Mouse (Mus musculus) liver, embryonic 11.5 days (tissue): Measurements from ENCODE around the gene Rorc. TPM values are rescaled to one million over a fixed set of nuclear protein-coding genes. Genes with fewer than 3 reads are reported as not detected.

Experiments
- ATAC-seq: fragments of 200-750 bp; cut with Nextera tagmentation; replicated peaks from 2 replicates; pipeline ENCODE4 v1.8.0; 2017; ENCODE audit warnings: moderate number of reproducible peaks, mild to moderate bottlenecking, moderate TSS enrichment, moderate library complexity; ENCODE audit not compliant: low FRiP score
- DNase-seq: peaks from one replicate; pipeline ENCODE4 v3.0.0-alpha.2; 2017; ENCODE audit warnings: low spot score
- H3K27ac ChIP-seq: fragments of 300-500 bp; sonication (generic); 2 replicates; pipeline ENCODE4 v1.5.1; 2014; ENCODE audit warnings: mild to moderate bottlenecking, low read depth, low read length, control low read depth
- H3K27me3 ChIP-seq: fragments of 300-500 bp; sonication (generic); replicated peaks from 2 replicates; pipeline ENCODE4 v1.6.1; 2014; ENCODE audit warnings: low read length, mixed read lengths; ENCODE audit not compliant: control insufficient read depth, insufficient read depth
- H3K36me3 ChIP-seq: fragments of 300-500 bp; sonication (generic); 2 replicates; pipeline ENCODE4 v1.6.1; 2014; ENCODE audit warnings: mild to moderate bottlenecking, low read length, moderate library complexity, mixed read lengths; ENCODE audit not compliant: control insufficient read depth, insufficient read depth
- H3K4me1 ChIP-seq: fragments of 300-500 bp; sonication (generic); replicated peaks from 2 replicates; pipeline ENCODE4 v1.6.1; 2014; ENCODE audit warnings: low read length, mixed read lengths; ENCODE audit not compliant: control insufficient read depth, insufficient read depth
- H3K4me2 ChIP-seq: fragments of 300-500 bp; sonication (generic); 2 replicates; pipeline ENCODE4 v1.6.1; 2014; ENCODE audit warnings: mild to moderate bottlenecking, control low read depth, moderate library complexity
- H3K4me3 ChIP-seq: fragments of 300-500 bp; sonication (generic); 2 replicates; pipeline ENCODE4 v1.5.1; 2014; ENCODE audit warnings: low read depth, low read length, control low read depth
- H3K9ac ChIP-seq: fragments of 300-500 bp; sonication (generic); 2 replicates; pipeline ENCODE4 v1.6.1; 2014; ENCODE audit warnings: low read depth, low read length, control low read depth
- H3K9me3 ChIP-seq: fragments of 300-500 bp; sonication (generic); 2 replicates; pipeline ENCODE4 v1.6.1; 2016; ENCODE audit warnings: low read length, inconsistent platforms, mixed read lengths; ENCODE audit not compliant: control insufficient read depth
- WGBS: fragments of 180-500 bp; shearing (Covaris S2); extraction: QIAGEN DNeasy Blood & Tissue Kit; methylation state at CpG from one replicate; pipeline ENCODE4 v1.1.7; 2014; 5-methylcytosine and 5-hydroxymethylcytosine counted together
- polyA plus RNA-seq: library from polyadenylated mRNA; unstranded; fragments of >200 nt; fragmentation: Nextera tagmentation; extraction: Ambion mirVana; gene quantifications from 2 replicates; pipeline ENCODE4 v1.2.1, GENCODE M21; 2014

Gene Rorc
- polyA plus RNA-seq = 0.43 and 1.0 TPM in 2 replicates

DNA sequence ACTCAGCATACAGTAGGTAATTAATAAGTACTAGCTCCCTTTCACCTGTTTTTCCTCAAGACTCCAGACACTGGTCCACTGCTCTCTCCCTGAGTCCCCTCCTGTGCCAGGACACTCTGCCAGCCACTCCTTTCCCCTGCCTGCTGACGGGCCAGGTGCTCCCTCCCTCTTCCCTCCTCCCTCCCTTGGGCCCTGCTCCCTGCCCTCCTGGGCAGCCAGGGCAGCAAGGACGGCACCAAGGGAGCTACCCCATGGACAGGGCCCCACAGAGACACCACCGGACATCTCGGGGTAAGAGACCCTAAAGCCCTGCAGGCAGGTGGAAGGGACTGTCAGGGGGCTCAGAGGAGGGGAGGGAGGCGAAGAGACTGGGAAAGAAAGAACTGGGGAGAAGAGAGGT is at the start of gene Rorc:
Gene Rorc (plus strand): TSS at position 154 of the 400 bp plus-strand sequence.
- no peaks in the 10 kb centered on the region for H3K9me3 ChIP-seq
- H3K27ac ChIP-seq = no peak within 1 kb of the TSS
- no peak within 1 kb of the TSS; the same call in 1 of the 2 replicates for H3K4me3 ChIP-seq
- no peaks in the 10 kb centered on the region for H3K36me3 ChIP-seq
- DNase-seq (no peak), ATAC-seq (no peak)
- WGBS = 20% methylated on average over 5 of the region's 5 CpGs
- H3K4me2 ChIP-seq = peak within 1 kb of the TSS; percentile 39
- H3K9ac ChIP-seq = no peak within 1 kb of the TSS
- H3K27me3 ChIP-seq = peaks cover 15% of the 10 kb centered on the region
- no peaks in the 10 kb centered on the region; the same call in 1 of the 2 replicates for H3K4me1 ChIP-seq

DNA sequence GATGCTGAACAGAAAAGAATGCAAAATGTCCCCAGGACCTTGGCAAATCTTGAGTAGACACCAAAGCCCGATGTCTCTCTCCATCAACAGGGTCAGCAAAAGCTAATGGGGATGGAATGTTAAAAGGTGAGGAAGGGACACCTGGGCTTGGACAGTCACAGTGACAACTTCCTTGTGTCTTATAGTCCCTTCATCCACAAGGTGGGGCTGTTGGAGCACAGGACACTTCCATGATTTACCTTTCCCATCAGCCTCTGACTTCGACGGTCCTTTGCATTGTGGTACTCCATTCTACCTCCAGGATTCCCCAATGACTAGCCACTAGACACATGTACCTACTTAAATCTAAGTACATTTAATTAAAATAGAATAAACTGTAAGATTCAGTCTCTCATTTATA is 43.9 kb upstream of the Rorc start:
- H3K9ac ChIP-seq = no peak overlapping the region
- H3K4me1 ChIP-seq = no peaks in the 10 kb centered on the region
- DNase-seq (no peak), ATAC-seq (no peak)
- no peak overlapping the region for H3K4me3 ChIP-seq
- no peaks in the 10 kb centered on the region for H3K9me3 ChIP-seq
- H3K27me3 ChIP-seq = no peaks in the 10 kb centered on the region
- no peaks in the 10 kb centered on the region for H3K36me3 ChIP-seq
- H3K4me2 ChIP-seq = no peak overlapping the region
- no peak overlapping the region for H3K27ac ChIP-seq
- WGBS = 65% methylated on average over 3 of the region's 3 CpGs

DNA sequence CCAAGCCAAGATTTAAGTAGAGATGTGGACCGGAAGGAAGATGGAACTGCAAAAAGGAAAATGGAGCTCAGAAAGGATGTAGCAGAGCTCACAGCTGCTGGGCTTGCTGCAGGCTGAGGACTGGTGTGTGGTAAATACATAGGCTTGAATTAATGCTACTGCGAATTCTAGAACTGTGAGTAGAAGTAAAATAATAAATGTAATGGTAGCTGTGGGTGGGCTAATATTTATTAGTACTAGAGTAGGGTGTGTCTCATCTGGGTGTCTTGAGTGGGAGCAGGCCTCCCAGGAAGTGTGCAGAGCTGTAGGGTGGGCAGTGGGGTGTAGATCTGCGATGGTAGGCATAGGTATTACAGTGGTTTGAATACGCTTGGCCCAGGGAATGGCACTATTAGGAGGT is 38.2 kb upstream of the Rorc start:
- no peak overlapping the region for H3K27ac ChIP-seq
- no peak overlapping the region for H3K9ac ChIP-seq
- ATAC-seq (no peak), DNase-seq (no peak)
- H3K27me3 ChIP-seq = no peaks in the 10 kb centered on the region
- no peaks in the 10 kb centered on the region for H3K9me3 ChIP-seq
- H3K4me1 ChIP-seq = no peaks in the 10 kb centered on the region
- WGBS = 78% methylated on average over 4 of the region's 4 CpGs
- no peak overlapping the region for H3K4me3 ChIP-seq
- H3K4me2 ChIP-seq = no peak overlapping the region
- no peaks in the 10 kb centered on the region for H3K36me3 ChIP-seq

DNA sequence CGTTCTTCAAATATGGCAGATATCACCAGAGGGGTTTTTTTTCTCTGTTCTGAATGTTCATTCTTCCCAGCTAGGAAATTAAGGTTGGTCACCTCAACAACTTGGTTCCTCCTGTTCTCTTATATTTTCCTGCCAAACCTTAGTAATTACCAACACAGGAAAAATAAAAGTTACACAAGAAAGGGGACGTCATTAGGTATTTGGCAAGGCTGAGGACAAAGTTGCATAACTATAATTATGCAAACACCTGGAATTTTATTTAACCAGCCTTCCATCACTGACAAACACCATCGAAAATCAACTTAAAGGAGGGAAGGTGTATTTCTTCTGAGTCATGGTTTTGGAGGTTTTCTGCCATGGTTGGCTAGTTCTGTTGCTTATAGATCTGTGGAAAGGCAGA is 34.1 kb upstream of the Rorc start:
- no peak overlapping the region for H3K27ac ChIP-seq
- H3K9me3 ChIP-seq = no peaks in the 10 kb centered on the region
- ATAC-seq (no peak), DNase-seq (no peak)
- no peak overlapping the region for H3K4me3 ChIP-seq
- H3K36me3 ChIP-seq = no peaks in the 10 kb centered on the region
- no peak overlapping the region for H3K9ac ChIP-seq
- H3K4me1 ChIP-seq = no peaks in the 10 kb centered on the region
- H3K27me3 ChIP-seq = no peaks in the 10 kb centered on the region
- H3K4me2 ChIP-seq = no peak overlapping the region
- WGBS = 67% methylated on average over 3 of the region's 3 CpGs

DNA sequence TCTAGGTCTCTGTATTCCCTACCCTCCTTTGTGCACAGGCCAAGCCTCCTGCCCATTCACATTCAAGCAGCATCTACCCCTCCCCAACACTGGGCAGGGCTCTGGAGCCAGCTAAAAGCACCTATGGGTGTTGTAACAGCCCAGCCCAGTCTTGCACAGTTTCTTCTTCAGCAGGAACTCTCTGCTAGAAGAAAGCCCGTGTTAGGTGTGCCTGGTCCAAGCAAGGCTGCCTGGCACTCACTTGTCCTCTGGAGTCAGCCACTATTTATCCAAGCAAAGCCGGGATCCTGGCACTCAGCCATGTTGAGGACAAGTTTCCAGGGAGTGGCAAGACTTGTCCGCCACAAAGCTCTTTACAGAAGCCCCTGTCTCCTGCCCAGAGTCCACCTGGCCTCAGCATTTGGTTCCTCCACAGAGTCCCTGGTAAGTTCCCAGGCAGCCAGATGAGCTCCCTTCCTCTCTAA is 30.6 kb upstream of the Rorc start, which contains the start of gene Them5:
Gene Them5 (plus strand): TSS at position 141 of the 464 bp plus-strand sequence.
- no peak within 1 kb of the TSS for H3K27ac ChIP-seq
- DNase-seq (no peak), ATAC-seq (no peak)
- H3K4me1 ChIP-seq = no peaks in the 10 kb centered on the region
- 55% methylated on average over 3 of the region's 3 CpGs for WGBS
- H3K9me3 ChIP-seq = no peaks in the 10 kb centered on the region
- H3K9ac ChIP-seq = no peak within 1 kb of the TSS
- H3K36me3 ChIP-seq = no peaks in the 10 kb centered on the region
- no peak within 1 kb of the TSS for H3K4me3 ChIP-seq
- no peak within 1 kb of the TSS for H3K4me2 ChIP-seq
- no peaks in the 10 kb centered on the region for H3K27me3 ChIP-seq

DNA sequence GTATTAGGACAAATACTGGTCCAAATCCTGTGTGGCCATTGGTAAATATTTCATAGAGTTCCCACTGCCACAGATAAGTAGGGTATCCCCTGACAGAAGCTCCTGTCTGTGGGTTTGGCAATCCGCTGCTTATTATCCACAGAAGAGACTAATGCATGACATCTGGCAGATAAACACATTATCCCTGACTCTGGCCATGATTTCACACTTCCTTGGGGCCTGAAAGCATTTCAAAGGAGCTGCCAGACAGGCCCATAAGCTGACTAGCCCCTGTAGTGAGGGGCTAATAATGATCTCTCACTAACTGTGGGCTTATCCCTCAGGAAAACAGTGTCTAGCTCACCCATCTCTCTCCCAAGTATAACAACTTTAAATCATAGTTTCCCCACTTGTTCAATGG is 30.0 kb upstream of the Rorc start:
- Histone ChIP-seq H3K4me1 (no peaks in the 10 kb centered on the region), H3K9ac (no peak overlapping the region), H3K4me3 (no peak overlapping the region), H3K9me3 (no peaks in the 10 kb centered on the region), H3K27ac (no peak overlapping the region), H3K36me3 (no peaks in the 10 kb centered on the region), H3K27me3 (no peaks in the 10 kb centered on the region), H3K4me2 (no peak overlapping the region)
- WGBS = 47% methylated on average over 1 of the region's 1 CpGs
- no peak for ATAC-seq
- no peak for DNase-seq

DNA sequence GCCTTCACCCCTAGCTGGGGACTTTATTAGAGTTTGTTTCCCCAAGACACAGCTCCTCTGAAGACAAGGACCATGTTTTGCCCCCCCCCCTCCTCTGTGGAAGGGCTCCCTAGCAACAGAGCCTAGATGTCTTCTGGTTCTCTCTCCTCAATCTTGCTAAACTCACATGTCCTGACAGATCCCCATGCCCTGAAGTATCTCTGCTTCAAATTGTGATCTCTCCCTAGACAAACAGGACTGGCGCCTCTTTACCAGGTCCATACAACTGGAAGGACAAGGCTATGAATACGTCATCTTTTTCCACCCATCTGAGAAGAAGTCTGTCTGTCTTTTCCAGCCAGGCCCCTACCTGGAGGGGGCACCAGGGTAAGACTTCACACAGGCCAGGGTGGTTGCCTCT is 28.4 kb upstream of the Rorc start:
- H3K4me2 ChIP-seq = no peak overlapping the region
- no peak overlapping the region for H3K27ac ChIP-seq
- H3K9ac ChIP-seq = no peak overlapping the region
- no peak for ATAC-seq
- no peak overlapping the region for H3K4me3 ChIP-seq
- no peak for DNase-seq
- no peaks in the 10 kb centered on the region for H3K36me3 ChIP-seq
- H3K9me3 ChIP-seq = no peaks in the 10 kb centered on the region
- H3K4me1 ChIP-seq = no peaks in the 10 kb centered on the region
- no peaks in the 10 kb centered on the region for H3K27me3 ChIP-seq
- WGBS = 81% methylated on average over 2 of the region's 2 CpGs

DNA sequence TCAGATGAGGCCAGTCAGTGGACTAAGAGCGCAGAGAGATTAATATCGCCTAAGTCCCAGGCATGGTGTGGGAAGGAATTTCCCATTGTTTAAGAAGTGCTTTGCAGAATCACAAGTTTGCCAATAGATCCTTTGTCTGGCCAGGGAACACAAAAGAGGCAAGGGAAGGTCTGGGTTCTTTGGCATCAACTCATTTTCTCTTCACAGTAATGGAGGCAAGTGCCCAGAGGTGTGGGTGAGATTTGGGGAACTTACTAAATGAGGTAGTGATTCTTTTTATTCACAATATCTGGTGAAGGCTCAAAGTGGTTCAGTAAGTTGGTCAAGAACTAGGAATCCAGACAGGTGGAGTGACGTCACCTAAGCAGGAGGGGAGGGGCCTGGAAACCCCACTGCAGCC is 27.7 kb upstream of the Rorc start:
- Histone ChIP-seq H3K4me2 (no peak overlapping the region), H3K36me3 (no peaks in the 10 kb centered on the region), H3K27me3 (no peaks in the 10 kb centered on the region), H3K9me3 (no peaks in the 10 kb centered on the region), H3K27ac (no peak overlapping the region), H3K4me1 (no peaks in the 10 kb centered on the region), H3K9ac (no peak overlapping the region), H3K4me3 (no peak overlapping the region)
- DNase-seq = no peak
- no peak for ATAC-seq
- WGBS = 76% methylated on average over 3 of the region's 3 CpGs

DNA sequence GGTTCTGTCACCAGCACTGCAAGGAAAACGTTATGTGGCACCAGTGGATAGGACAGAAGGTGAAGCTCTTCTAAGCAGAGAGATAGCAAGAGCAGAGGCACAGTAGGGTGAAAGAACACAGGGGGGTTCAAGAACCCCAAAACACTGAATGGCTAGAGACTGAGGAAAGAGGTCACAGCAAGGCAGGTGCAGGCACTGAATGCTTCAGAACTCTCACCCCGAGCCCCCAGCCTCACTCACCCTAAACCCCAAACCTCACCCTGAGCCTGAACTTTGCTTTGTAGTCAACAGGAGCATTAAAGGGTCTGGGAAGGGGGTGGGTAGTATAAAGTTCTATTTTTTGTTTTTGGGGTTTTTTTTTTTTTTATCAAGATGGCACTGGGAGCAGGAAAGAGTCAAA is 24.4 kb upstream of the Rorc start:
- Histone ChIP-seq H3K36me3 (no peaks in the 10 kb centered on the region), H3K4me1 (no peaks in the 10 kb centered on the region), H3K9ac (no peak overlapping the region), H3K27ac (no peak overlapping the region), H3K27me3 (no peaks in the 10 kb centered on the region), H3K4me3 (no peak overlapping the region), H3K4me2 (no peak overlapping the region), H3K9me3 (no peaks in the 10 kb centered on the region)
- DNase-seq = no peak
- 68% methylated on average over 2 of the region's 2 CpGs for WGBS
- no peak for ATAC-seq
